Mouse (Mus musculus) ovary, adult 10 weeks (tissue): ENCODE results near the gene Ckap4. TPM values are rescaled to one million over a fixed set of nuclear protein-coding genes. Genes with fewer than 3 reads are reported as not detected.

Source experiments
- polyA plus RNA-seq: library from polyadenylated mRNA; stranded (reverse); fragments of 350-450 nt; fragmentation: Illumina TruSeq; extraction: RNeasy Lipid Tissue Mini Kit (QIAGEN cat#74804); gene quantifications from one replicate; pipeline ENCODE4 v1.2.3, GENCODE M21; 2014

The Ckap4 gene
- 77.5 TPM for polyA plus RNA-seq

GRCm38 (mm10) chr10:84533912-84534671 is at the start of gene Ckap4:
TSS of gene Ckap4 (minus strand) at chr10:84534062.

GRCm38 (mm10) chr10:84576395-84577070 is 42.7 kb upstream of the Ckap4 start, which contains the start of gene Tcp11l2:
TSS of gene Tcp11l2 (plus strand) at chr10:84576626.

Other genes with a start within 250 kb of the Ckap4 start
- 4.5 TPM for gene Nuak1, start 93.5 kb downstream of the Ckap4 start, polyA plus RNA-seq
- 49.1 TPM for gene Tcp11l2, start 42.6 kb upstream of the Ckap4 start, polyA plus RNA-seq
- gene Polr3b, start 88.2 kb upstream of the Ckap4 start, polyA plus RNA-seq, result 19.7 TPM
- gene Rfx4, start 222.0 kb upstream of the Ckap4 start, polyA plus RNA-seq, result not detected